Mouse (Mus musculus): ENCODE measurements at regions not wholly inside any gene's neighbourhood (a gene's known extent, or its start where the extent isn't known, plus 50 kb on each side); places are given as distances from the start of the nearest gene placed in this dataset.

DNA sequence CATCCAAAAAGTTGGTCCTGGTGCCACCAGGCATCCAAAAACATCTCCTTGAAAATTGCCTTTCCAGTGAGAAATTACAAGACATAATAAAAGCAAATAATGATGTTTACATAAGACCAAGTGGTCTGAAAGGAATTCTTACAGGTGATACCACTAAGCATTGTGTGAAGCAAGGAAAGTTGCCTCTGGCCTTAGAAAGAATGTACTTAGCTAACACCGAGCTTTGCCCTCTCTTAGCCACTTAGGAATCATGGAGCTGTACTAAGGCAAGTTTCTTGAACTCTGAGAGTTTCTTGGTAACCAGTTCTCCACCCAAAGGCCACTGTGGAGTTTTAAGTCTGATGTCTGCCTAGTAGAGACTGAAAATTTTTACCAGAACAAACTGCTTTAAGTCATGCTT lies 359.4 kb upstream of the Cdh11 start:
- DNase-seq (ENCODE audit: low spot score in 2 of 2) = no peak

DNA sequence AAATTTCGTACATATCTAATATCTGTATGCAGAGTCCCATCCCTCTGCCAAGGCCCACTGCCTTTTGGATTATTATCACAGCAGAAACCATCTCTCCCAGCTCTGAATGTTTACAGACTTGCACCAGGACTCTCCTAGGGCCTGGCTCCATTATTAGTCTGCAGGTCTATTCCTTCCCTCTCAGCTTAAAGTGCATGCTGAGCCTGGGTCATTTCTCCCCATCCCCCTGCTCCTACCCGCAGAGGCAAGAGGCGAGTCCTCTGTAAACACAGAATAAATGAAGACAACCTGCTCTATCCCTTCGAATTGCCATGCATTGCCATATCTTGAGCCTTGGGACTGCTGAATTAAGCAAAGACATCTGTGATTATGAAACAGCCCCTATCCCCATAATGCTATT lies 362.6 kb upstream of the Cdh11 start:
- no peak for DNase-seq (ENCODE audit: low spot score in 2 of 2)

DNA sequence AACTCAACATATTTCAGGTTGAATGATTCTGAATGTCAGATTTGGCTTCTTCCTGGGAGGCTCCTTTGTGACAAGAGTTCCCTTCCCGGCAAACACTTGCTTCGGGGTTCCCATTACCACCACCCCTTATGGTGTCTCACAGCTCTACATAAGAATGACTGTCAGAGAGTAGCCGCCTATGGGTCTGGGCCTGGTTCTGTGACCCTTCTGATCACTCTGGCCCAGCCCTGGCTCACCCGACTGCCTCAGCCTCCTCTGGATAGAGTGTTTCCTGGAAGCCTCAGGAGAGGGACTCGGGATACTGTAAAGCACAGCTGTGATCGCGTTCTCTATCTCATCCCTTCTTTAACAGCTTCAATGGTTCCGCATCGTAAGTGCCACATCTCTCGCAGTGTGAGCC lies 363.0 kb upstream of the Cdh11 start:
- DNase-seq (ENCODE audit: low spot score in 2 of 2) = peak in 1 of 2 experiments; percentile 19

DNA sequence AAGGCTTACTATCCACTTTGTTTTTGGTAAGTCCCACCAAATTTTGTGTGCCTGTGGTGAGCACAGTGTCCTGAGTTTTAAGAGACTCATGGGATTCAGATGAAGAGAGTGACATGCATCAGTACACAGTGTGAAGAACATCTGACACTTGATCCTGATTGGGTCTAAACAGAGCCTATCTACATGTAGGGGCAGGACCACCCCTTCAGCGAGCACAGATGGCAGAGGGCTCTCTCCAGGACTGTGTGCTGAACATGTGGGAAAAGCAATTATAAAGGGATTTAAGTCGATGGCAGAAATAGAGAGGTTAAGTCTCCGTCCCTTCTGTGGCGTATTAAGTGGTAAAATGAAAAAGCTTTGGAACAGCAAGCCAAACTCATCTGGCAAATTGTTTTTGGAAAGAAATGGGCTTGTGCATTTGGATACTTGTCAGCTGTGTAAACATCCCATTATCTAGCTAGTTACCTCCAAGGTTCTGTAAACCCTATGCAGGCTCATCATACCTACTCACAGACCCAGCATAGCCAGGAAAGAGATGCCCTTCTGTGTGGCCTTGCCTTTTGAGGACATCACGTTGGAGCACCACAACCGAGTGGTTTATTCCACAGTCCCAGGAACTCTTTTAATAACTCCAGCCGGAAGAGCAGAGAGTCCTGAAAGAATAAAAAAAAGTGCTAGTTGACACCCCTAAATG lies 381.3 kb upstream of the Cdh11 start:
- no peak for DNase-seq (ENCODE audit: low spot score in 2 of 2)

DNA sequence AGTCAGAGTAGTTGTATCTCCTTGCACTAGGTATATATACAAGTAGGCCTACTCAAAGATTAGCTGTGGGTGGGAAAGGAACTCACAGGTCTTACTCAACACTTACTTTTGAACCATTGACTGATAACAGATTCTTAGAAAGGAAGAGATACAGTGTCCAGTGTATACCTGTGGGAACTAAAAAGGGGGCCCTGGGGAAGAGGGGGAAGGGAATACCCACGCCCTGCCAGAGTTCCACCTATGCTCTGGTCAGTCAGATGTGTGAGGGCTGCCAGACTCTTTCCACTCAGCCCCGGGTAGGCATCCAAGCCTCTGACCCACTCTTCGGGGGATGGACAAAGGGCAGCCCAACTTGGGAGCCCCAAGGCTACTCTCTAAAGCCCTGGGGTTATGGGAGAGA lies 387.9 kb upstream of the Cdh11 start:
- DNase-seq (ENCODE audit: low spot score in 2 of 2) = no peak

DNA sequence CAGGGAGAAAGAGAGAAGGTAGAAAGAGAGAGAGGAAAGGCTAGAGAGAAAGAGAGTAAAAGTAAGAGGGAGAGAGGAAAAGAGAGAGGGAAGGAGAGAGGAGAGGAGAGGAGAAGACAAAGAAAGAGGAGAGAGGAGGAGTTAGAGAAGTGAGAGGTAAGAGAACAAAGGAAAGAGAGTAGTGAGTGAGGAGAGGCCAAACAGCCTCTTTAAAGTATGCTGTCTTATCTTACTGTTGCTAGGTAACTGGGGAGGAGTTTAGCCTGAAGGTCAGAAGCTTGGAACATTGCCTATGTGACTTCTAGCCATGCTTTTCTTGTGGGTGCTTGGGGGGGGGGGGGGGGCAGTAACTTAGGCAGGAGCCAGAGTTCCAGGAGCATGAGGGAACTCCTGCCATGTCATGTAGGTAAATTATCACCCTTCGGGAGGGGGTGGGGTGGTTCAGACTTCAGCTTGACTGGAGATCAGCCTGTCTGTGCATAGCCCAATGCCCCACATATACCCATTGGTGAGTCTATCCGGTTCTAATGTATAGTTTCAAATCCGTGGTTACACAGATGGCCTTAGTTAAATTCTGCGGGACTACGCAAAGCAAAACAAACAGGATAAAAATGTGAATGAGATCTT lies 388.5 kb upstream of the Cdh11 start:
- DNase-seq (ENCODE audit: low spot score in 2 of 2) = no peak

DNA sequence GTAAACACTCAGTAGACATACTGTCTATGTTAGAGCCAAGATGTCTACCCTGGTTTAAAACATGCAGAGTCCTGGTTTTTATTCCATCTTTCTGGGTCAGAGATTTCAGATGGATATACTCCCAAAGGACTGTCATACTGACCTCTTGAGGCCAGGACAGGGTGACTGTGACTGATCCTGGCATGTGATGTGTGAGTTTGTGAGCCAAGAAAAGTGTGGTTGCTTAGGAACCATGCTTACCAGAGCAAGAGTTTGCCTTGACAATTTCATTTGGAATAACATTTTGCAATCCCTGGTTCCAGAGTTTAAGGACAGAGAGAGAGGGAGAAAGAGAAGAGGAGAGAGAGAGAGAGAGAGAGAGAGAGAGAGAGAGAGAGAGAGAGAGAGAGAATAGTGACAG lies 395.2 kb upstream of the Cdh11 start:
- DNase-seq (ENCODE audit: low spot score in 2 of 2) = no peak

DNA sequence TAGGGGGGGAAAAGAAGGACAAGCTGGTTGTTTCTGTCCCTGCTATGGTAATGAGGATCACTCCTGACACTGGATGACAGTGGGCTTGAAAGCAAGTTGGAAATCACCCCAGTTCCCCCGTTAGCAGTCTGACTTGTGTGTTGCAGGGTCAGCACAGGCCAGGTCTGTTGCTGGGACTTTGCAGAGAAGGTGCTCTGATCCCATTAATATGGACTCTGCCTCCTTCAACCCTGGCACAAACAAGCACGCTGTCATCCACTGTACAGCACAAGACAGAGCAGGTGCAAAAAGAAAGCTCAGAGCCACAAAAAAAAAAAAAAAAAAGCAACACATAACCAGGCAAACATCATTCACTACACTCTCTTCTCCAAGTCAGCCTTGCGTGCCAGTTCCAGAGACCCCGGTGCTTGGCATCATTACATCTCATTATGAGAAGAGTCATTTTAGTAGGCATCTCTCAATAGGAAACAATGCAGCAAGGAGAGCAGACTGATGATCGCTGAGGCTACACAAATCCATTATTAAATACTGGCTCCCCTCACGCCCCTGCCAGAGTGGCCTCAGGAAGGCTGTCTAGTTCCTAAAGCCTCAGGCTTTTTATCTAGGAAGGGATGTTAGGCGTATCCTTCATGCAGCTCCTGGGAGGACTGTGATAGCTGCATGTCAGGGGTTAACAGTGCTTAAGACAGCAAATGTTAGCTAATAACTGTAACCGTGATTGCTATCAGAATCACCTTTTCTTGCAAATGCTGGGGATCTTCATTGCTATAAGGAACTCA lies 403.5 kb upstream of the Cdh11 start:
- no peak for DNase-seq (ENCODE audit: low spot score in 2 of 2)

DNA sequence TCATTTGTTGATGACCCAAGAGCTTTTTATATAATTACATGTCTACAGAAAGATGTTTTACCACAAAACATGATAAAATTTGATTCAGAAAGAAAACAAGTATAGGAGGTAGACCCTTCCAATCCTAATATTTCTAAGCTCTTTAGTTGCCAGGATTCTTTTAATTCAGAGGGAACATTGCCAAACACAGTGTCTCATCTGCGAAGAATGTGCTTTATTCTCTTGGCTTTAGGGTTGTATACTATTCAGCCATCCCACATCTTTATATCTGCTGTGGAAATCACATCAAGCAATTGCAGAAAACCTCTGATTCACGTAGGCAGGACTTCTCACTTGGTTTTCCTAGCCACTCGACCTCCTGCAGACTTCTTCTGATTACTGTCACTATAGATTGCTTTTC lies 412.8 kb upstream of the Cdh11 start:
- no peak for DNase-seq (ENCODE audit: low spot score in 2 of 2)

DNA sequence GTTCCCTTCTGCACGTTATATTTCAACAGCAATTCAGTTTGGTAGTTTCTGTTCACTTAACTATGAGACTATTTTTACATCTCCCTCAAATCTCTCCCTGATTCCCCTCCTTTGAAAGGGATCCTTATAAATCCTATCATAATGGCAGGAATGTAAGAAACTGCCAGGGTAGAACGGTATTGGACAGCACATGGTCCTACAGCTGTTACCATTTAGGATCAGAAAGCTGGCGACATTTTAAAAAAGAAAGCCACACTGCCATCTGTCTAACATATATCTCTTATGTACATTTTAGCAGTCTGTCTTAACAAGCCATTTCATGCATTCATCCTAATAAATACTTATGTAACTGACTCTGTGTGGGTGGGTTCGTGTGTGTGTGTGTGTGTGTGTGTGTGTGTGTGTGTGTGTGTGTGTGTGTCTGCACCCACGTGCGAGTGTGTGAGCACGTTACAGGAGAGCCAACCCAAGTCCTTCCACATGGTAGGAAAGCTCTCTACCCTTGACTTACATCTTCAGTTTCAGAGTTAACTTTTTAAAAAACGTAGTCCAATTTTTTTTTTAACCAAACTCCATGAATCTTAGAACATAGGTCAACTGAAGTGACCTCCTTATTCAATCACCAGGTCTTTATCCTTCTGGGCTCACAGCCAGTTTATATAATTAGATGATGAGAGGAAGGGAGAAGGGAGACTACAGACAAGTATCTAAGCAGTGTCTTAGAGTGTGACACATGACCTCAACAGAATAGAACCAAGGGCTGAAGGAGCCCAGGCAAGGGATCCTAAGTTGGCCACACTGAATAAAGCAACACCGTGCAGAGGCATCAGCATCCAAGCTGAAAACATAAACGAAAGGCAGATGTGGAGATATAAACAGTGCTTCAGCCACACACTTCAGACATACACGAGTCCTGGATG lies 414.5 kb upstream of the Cdh11 start:
- DNase-seq (ENCODE audit: low spot score in 2 of 2) = no peak

DNA sequence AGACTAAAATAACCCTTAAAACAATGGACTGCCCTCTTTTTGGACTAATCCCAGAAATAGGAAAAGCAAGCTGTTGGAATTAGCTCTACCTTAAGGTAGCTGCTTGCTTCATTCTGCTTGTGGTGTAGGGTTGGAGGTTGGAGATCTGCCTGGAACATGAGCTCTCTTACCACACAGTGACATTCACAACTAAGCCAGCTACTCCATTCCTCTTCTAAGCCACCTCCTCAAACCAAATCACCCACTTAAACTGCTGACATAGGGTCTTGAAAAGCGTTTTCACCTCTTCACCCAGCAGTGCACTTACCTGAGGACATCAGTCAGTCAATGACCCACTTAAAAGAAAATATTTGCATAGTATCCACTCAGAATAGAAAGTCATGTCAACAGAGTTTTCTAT lies 418.3 kb upstream of the Cdh11 start:
- DNase-seq (ENCODE audit: low spot score in 2 of 2) = no peak

DNA sequence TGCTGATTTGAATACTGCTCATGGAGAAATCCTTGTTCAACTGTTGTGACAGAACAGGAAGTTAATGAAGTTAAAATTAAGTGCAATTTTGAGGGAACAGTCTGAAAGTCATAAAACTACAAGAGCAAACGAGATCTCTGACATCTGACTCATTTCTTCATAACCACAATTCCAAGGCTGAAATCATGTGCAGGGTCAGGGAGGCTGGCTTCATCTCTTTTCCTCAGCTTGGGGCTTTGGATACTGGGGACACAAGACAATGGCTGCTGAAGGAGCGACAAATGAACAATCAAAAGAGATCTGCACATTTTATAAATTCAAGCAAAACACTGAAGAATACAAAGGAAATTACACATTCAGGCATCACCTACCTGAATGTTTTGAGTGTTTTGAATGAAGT lies 429.2 kb upstream of the Cdh11 start:
- no peak for DNase-seq (ENCODE audit: low spot score in 2 of 2)

DNA sequence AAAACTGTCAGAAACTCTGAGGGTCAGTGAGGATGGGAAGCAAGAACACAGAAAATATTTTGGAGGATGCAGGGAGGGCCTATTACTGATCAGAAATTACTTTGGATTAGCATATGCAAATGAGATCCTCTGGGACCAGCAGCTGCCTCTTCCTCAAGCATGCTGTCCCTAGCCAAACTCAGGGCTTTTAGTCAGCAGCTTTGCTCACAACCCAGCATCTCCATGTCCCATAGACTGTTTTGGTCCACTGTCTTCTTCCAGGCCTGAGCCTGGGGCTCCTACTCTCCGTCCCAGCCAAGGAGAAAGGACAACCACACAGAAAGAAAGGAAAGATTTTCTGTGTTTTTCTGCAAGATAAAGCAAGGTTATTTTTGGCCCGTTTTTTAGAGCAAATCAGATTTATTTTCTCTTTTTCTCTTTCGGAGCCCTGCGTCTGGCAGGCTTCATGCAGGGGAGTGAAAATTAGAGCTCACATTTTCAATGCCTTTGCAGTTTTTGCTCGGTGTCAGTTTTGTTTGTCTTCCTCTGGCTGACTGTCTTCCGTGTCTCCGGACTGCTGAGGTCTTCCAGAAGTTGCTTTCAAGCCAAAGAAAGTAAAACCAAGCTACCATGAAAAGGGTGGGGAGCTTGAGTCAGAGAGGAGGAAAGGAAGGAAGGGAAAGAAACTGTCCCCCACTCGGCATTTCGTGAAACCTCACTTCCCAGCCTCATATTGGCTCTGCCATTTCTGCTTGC lies 445.5 kb upstream of the Cdh11 start:
- DNase-seq (ENCODE audit: low spot score in 2 of 2) = peak in 1 of 2 experiments; percentile 30

DNA sequence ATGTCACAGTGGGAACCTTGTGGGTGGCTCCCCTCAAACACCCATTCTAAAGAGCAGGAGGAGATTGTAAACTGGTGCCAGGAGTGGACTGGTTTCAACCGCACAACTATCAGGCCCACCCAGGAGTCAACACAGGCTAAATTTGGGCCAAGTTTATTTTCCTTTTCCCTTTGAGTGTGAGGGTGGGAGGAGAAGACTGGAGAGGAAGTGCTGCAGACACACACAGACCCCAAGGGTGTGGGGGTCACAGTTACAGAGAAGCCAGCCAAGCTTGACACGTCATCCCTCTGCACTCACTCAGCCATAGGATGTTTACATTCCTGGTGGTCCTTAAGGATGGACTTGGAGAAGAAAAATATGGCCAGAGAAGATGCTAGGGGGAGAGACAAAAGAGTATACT lies 448.9 kb upstream of the Cdh11 start:
- DNase-seq (ENCODE audit: low spot score in 2 of 2) = no peak

DNA sequence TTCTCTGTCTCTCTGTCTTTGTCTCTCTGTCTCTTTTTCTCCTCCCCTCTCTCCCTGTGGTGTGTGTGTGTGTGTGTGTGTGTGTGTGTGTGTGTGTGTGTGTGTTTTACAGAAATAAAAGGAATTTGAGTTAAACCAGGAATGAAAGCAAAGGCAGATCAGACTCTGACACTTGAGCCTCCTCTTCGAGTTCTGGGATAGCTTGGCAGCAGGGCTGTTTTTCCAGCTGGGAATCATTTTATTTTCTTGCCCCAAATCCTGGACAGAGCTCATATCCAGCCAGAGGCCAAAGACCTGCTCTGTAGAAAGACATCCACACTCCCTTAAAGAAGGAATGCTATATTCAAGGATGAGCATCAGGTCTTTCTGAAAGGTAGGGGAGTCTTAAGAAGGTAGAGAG lies 450.2 kb upstream of the Cdh11 start:
- DNase-seq (ENCODE audit: low spot score in 2 of 2) = no peak

DNA sequence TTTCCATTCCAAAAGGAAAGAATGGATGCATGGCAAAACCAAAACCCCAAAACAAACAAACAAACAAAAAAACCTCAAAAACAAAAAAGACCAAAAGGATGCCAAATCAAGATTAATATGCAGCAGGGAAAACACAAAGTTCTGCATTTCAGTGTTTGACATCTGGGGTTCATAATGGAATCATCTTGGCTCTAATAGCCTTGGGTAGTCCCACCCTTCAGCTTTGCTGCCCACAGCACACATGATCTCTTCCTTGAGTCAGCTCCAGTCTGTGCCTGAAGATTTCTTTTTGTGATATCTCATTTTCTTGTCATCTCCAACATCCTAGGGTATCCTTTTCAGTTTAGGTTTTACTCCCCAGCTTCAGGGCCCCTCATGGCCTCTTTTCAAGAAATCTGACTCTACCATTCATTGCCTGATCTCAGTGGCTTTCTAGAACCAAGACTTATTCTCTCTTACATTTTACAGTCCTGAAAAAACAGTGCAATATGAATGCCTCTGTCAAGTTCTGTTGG lies 453.1 kb upstream of the Cdh11 start:
- no peak for DNase-seq (ENCODE audit: low spot score in 2 of 2)

DNA sequence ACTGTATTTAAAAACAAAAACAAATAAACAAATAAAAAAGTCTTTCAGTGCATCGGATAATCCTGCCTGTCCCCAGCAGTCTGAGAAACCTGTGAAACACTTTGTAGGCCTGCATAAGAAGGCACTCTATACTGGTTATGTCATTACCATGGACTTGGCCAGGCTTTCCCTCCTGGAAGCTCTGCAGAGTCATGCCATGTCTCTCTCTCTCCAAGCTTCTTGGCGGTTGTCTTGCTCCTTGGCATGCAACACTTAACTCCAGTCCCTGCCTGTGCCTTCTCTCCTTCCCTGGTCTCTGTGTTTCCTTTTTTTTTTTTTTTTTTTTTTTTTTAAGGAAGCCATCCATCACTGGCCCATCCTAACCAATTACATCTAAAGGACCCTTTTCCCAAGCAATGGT lies 458.7 kb upstream of the Cdh11 start:
- DNase-seq (ENCODE audit: low spot score in 2 of 2) = peak in 1 of 2 experiments; percentile 26

DNA sequence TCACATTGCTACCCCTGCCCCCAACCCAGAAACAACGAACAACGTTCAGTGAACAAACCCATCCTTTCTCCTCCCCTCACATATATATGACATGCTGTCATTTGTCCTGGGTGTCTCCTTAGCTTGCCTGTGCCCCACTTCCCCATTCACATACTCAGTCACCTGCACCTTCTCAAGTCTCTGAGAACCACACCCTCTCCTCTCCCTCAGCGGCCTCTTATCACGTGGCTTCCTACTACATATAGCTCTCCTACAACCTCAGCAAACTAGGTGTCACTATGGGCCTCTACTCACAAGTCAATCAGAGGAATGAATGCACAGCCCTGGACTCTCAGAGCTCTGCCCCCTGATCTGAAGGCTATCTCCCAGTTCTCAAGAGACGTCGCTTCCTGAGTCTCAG lies 459.2 kb upstream of the Cdh11 start:
- DNase-seq (ENCODE audit: low spot score in 2 of 2) = no peak

DNA sequence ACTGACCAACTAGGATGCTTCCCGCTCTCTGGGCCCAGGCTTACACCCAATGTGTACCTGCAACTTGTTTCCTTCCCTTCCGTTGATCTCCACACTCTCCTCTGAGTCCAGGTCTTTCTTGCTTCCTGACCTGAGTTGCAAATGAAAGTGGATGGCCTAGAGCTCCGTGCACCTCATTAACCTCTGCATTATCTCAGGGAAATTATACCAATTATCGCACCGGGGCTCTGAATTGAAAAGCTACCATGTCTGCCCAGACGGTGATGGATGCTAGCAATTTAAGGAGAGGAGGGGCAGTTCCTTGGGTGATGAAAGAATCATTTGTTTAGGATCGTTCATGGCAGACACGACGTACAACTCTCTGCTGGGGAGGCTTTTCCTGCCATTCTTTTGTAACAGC lies 460.4 kb upstream of the Cdh11 start:
- no peak for DNase-seq (ENCODE audit: low spot score in 2 of 2)

DNA sequence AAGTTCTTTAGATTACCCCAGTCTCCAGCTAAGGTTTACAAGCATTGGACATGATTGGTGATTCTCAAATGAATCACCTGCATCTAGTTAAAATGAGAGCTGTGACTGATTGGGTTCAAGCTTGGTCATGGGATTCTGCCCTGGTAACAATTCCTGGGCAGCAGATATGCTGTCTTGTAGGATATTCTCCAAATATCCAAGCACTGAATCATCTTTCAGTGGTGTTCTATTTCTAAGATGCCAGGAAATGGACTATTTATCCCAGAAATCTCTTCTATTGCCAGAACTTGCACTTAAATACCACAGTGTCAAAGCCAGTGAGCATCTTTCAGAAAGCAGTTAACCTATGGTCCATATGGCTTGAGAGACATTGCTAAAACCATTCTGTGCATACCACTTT lies 475.8 kb upstream of the Cdh11 start:
- no peak for DNase-seq (ENCODE audit: low spot score in 2 of 2)

DNA sequence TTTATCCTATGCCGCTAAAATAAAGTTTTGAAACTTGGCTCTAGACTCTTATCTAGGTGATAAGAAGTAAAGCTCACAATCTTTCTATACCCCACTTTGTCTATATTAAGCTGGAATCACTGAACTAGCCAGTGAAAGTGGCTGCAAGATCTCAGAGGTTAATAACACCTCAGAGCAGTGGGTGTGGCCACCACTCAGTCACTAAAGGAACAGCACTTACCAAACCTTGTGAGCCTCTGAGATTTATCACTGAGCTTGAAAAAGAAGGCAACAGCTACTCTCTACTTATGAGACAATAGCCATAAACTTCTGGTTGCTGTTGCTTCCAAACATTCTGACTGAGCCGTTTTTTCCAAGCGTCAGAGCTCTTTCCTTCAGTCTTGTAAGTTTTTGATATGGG lies 484.6 kb upstream of the Cdh11 start:
- no peak for DNase-seq (ENCODE audit: low spot score in 2 of 2)

Data from right cerebral cortex, postnatal 10 days (tissue).